Mouse (Mus musculus) left cerebral cortex, adult 8-10 months (tissue): ENCODE measurements around the gene B4galt3. TPM values are rescaled to one million over a fixed set of nuclear protein-coding genes. Genes with fewer than 3 reads are reported as not detected.
"Not testable (repeated sequence)": the region's sequence is repeated elsewhere in the genome, so short reads cannot be mapped to it uniquely, and the experiment has no call there.

ENCODE experiments used
- DNase-seq, 2 experiments: peaks; one replicate each; pipeline ENCODE4 v3.0.0; 2022; ENCODE audit warnings: low spot score in 2 of 2
- total RNA-seq, 4 experiments: library from RNA; stranded (reverse); gene quantifications; 2 replicates each; pipeline ENCODE4 v1.2.4; 2022

Gene B4galt3
- total RNA-seq, 4 experiments from 2014 or later: 60.7 to 69.2 (median 63.4) TPM

DNA sequence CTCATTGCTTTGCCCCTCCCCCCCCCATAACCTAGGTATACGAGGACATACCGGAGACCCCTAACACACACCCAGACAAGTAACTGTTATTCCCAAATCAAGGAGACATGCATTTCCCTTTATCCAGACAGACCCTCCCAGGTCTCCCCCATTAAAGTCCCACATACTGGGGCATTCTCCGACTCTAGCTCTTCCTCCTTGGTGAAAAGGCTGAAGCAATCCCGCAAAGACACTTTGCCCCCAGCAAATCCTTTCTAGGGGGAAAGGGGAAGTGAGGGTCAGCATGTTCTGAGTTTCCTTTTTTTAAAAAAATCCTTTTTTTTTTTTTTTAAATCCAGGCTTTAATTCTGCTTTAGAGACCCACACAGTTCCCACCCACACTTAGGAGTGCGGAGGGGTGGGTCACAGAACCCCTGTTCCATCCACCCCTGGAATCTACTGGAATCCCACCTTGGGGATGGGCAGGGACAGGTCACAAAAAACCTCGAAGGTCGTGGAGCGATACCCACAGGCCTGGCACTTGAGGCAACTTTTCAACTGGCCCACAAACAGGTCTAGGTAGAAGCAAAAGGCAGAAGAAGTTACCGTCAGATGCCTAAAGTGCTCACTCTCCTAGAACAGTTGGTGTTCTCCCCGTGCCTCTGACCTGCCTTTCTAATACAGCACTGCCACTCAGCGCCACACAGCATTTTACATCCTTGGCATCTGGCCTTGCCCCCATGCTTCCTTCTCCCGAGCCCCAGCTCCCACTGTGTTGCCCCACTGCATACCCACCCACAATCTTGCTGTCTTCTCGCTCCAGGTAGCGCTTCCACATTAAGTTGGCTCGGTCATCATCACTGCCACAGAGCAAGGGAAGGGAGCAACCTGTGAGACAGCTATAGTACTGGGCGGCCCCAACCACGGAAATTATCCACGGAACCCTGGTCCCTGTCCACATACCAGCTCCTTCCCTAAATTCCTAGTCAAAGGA lies 13.3 kb downstream of the B4galt3 start:
- DNase-seq: peak in 1 of 2 experiments; percentile 18

DNA sequence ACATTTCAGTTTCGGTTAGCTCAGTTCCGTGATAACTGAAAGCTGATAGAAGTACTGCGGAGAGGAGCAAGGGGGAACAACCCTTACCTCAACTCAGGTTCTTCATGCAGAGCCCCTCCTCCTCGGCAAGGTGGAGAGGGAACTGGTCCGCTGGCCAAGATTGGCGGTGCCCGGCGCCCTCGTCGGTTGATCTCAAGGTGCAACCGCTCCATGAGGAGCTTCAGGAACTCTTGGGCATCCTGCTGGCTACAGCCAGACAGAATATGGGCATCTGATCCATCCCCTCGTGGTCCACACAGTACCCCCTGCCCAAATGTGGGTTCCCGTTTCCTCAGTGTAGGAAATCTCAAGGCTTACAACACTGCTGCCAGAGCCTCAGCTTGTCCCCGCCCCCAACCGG lies 14.4 kb downstream of the B4galt3 start:
- DNase-seq: no peak

DNA sequence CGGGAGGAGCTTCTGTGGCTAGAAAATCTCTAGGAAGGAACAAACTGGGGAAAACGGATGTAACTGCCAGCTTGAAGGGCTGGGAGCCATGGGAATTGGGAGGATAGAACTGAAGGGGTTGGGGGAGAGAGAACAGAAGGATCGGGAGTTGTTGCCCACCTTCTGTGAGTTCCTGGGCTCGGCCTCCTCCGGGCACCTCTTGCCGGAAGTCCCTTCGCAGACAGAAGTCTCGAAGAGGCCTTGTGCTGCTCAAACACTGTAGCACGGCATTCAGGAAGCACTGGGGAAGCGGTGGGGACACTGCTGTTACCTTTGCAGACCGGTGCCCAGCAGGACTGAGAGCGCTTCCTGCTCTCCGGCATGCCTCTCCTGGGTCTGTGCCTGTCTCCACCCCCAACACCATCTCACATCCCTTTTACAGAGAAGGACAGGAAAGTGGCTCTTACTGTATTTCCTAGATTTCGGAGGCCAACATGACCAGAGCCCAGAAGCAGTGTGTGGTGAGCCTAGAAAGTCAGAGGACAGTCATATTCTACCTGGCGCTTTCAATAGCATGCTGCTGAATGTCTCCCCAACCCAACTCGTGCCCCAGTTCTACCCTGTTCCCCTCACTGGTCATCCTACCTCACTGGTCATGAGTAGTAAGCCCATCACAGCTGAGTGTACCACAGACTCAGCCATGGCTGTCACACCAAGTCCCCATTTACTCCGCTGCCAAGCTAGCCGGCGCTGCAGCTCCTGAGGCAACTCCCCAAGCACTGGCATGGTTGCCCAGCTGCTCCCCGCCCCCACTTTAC lies 15.2 kb downstream of the B4galt3 start:
- no peak for DNase-seq

DNA sequence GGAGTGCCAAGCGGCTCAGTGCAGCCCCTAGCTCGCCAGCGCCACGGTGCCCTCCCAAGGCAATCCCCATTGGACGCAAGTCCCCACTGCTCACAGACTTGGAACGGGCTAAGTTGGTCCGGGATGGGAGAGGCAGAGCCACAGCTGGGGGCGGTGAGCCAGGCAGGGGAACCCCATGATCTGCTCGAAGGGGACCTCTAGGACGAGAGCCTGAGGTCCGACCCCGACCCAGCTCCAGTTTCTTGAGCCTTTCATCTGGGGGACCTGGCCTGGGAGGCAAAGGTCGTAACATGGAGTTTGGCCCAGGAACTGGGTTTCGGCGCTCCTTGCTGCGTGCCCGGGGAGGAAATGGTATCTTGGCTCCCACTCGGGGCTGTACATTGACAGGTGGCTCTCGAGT lies 16.4 kb downstream of the B4galt3 start:
- DNase-seq: no peak

DNA sequence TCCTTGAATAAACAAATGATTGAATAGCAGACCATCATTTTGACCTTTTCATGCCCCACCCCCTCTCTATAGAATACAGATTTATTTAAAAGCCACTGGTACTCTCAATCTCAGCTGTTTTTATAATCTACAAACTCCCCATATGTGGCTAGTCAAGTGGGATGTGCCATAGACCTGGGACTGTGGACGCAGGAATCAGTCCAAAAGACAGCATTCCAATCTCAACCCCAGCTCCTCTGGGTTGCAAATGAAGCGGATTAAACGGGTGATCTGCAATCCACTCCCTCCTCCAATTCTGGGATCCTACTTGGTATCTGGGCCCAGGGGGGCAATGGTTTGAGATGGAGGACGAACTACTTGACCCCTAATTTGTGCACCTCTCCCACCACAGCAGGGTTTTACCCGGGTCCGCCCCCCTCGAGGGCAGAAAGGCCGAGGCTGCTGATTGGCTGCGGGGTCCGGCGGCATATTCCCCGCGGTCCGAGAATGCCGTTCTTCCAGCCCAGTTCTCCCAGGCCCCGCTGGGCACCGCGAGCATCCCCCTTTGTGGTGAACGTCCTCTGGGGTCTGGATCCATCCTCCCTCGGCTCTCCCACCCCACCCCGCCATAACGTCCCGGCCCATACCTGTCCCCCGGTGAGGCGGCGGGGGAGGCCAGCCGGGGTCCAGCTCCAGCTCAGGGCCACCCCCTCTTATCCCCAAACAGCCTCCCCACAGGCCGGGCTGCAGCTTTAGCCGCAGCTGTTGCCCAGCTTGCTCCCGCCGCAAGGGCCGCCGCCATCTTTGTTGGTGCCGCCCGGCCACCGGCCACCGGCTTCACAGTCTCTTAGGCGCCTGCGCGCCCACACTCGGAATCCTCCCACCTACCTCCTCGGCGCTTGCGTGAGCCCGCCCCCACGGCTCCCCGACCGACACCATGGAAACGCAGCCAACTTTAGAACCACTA lies 17.3 kb downstream of the B4galt3 start, which contains the start of gene Usp21:
Gene Usp21, minus strand, starts transcription at position 856 of the 946 bp plus-strand sequence.
- peak; percentile 85 to 95 for DNase-seq

DNA sequence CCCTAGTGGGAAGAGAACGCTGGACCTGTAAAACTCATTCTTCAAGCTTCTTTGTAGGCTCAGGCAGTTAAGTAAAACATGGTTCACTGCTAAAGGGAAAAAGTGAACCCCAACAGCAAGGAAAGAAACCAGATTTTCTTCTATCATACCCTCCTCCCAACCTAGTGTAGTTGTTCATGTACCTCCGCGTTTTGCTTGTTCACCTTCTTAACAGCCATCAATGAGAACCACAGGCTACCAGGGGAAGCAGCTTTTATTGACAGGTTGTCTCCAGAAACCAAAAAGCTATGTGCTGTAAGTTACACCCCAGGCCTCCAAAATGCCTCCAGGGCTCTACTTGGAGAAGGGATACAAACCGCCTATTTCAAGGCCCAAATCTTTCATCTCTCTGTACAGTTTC lies 18.2 kb downstream of the B4galt3 start:
- DNase-seq: no peak

DNA sequence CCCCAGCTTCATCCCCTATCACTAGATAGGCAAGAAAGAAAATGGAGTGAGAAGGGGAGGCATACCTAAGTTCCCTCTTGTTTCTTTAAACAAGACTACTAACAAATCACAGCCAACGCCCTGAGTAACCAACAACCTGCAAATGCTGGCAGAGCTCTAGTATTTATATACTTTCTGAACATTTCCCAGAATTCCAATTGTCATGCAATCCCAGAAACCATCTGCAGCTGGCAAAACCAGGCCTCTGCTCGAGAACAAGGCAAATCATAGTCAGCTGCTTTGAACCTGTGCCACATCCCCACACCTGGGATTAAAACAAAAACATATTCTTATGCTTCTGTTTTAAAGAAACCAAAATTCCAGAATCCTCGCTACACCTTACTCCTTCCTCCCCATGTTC lies 23.2 kb downstream of the B4galt3 start:
- no peak for DNase-seq

DNA sequence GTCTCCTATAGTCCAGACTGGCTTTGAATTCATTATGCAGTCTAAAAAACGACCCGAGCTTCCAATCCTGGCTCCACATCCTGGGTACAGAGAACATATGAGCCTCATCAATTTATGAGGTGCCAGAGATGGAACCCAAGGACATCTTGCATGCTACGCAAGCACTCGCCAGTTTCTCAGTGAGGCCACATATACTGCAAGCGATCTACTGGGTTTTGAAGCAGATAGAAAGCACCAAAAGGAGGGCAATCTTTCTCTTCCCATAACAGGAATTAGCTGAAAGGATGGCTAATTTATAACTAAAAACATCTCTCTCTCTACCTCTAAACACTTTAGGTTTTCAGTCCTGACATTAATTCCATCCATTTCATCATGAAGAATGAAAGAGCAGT lies 23.8 kb downstream of the B4galt3 start:
- no peak for DNase-seq

DNA sequence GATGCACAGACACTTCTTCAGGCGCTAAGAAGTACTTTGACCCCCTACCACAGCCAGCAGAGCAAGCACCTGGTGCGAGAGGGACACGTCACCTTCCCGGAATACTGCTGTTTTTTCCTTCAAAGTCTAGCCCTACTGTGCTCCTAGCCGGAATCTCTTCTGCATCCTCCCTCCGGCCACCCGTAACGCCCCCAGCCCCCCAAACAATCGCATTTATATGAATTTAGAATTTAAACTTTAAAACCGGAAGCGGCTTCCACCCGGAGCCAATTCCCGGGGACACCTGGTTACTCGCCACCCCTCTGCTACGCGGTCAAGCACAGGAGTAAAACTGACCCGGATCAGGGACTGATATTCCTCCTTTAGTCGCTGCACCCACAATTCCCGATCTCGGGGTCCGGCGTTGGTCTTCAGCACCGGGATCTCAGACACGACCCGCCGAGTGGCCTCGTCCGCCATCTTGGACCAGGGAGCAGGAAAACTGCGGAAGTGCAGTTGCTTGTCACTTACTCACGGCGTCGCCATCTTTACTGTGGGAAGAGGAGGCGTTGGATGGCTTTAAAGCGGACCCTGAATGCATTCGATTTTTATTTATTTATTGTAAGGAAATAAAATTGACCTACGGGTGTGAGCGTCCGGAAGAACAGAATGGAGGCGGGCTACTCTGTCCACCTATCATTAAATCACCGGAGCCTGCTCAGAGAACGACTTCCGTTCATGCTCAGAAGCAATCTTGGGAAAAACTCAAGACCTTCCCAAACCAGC lies 24.4 kb downstream of the B4galt3 start, which contains the start of gene Ufc1:
Gene Ufc1, minus strand, starts transcription at position 727 of the 765 bp plus-strand sequence.
- peak; percentile 80 to 84 for DNase-seq

DNA sequence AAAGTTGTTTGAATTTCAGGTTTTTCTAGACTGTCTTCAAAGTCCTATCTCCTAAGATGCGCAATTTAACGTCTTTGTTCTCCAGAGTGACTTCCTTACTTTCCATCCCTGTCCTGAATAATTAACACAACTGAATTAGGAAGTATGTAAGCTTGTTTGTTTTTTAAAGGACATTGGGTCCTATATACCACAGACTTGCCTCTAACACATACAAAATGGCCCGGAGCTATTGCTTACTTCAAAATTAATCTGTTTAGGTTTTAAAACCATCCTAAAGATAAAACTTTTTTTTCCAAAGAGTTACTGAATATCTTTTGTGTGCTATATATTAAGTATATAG lies 24.9 kb downstream of the B4galt3 start:
- no peak for DNase-seq

DNA sequence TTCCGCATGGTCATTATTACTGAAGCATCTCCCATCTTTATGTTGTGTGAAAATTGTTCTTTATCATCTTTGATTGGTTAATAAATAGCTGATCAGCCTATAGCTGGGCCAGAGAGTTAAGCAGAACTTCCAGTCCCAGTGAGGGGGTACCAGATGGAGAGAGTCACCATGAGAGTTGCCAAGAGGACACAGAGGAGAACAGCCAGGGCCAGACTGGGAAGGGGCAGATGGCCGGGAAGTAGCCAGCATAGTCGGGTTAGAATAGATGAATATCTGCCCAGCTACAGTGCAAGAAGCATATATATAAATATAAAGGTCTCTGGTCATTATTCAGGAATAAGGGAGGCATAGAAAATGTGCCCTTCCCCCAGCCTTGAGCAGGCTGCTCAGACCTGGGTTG lies 28.1 kb downstream of the B4galt3 start:
- DNase-seq: no peak

DNA sequence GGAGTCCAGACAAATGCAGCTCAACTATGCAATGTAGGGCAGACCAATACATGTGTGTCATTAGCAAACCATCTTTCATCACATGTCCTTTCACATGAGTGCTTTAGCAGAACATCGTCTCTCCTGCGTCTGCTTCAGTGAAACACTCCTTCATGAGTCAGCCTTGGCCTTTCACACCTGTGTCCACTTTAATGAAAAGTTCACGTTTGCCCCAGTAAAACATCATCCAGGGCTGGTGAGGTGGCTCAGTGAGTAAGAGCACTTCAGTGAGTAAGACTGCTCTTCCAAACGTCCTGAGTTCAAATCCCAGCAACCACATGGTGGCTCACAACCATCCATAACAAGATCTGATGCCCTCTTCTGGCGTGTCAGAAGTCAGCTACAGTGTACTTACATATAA lies 36.0 kb downstream of the B4galt3 start:
- not testable (repeated sequence) for DNase-seq

DNA sequence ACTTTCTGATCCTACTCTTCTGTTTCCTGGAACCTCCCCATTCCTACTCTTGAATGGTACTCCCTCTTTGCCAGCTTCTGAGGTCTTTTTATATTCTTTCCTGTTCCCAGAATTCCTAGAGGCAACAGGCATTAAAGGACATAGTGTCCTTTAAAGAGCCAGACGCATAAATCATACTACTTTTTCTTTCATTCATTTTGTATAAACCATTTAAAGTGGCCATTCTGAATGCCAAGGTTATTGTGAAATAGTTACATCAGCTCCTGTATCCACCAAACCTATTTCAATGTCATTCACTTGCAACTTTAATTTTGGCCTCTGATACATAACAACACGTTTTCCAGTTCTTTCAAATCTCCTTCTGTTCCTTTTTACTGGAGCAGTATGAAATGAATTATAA lies 39.2 kb downstream of the B4galt3 start:
- no peak for DNase-seq

DNA sequence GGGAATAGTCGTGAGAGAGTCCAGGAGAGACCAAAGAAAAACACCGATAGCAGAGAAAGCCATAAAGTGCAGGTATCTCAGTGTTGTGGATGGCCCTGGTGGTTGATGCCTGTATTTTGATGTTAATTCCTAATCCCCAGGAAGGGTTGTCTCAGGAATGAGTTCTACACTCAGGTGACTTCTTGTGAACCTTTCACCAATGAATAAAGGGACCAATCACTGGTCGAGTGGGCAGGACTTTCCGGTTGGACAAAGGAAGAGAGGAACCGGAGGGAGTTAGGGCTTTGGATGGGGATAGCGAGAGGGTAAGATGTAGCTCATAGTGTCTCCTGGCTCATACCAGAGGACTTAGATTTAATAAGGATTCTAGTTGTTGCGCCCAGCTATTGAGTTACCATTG lies 49.6 kb downstream of the B4galt3 start:
- DNase-seq: no peak

DNA sequence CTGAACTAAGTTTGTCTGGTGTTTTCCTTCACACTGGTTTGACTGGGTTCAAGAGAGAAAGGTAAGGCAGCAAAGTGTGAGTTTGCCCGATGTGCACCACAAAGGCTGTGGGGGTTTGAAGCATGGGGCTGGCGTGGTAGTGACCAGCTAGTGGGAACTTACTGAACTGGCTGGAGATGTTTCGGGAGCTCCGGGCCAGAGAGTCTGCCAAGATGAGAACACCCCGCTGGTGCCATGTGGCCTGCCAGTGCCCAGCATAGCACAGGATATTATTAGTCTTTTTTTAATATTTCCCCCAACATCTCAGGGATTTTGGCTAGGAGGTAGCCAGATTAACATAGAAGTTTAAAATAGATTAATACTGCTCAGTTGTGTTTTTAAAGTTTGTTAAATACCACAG lies 50.0 kb downstream of the B4galt3 start:
- DNase-seq: no peak

DNA sequence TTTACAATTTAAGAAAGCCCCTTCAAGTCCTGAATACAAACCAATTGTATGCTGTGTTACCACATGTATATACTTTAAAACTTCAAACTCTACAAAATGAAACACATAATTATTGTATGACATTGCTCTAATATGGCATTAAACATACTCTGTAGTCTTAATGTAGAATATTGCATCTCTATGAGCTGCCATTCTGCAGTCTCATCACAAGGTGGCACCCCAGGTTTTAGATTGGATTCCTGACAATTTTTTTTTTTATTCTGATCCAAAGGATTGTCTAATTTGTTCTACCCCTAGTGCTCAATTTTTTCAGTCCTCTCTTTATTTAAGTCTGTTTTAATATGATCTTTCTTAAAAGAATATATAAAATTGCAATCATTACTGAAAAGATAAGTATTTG lies 51.3 kb downstream of the B4galt3 start:
- DNase-seq: no peak

DNA sequence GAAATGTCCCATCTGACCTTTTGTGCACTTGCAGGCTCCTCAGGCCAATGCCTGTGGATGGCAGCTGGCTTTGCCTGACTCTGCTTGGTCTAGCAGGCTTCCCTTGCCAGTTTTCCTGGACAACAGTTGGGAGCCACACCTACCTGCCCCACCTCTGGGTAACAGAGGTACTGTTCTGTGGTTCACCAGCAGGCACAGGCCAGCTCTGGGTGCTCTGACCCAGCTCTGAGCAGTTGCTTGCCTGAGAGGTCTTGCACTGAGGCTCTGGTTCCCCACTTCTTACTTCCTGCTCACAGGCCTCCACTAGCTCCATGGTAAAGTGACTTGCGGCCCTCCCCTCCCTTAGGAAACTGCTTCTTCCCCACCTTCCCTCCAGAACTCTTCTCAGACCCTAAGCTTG lies 51.9 kb downstream of the B4galt3 start:
- no peak for DNase-seq

DNA sequence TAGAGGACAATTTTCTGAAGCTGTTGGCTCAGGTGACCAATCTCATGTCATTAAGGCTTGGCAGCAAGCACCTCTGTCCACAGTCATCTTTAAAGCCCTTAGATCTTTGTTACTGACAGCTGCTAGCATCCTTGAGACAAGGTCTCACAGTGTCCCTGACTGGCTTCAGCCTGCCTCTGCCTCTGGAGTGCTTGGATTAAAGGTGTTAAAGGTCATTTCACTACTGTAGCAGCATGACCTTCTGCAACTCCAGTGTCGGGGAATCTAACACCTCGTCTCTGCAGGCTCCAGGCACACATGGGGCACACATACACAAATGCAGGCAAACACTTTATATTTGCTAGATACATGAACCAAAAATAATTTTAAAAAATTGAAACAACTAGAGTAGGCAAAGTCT lies 55.4 kb downstream of the B4galt3 start:
- DNase-seq: no peak
